Mouse (Mus musculus): ENCODE data around the gene Ddc.

- TF ChIP-seq POLR2A (IDR thresholded peaks at IDR 0.05; ENCODE audit: low read depth, low read length) (no peak), CTCF (IDR thresholded peaks at IDR 0.05; ENCODE audit: borderline replicate concordance, insufficient read depth, low read length) (no peak)
These were observed 75.5 kb downstream of the Ddc start for GRCm38 (mm10) chr11:11822181-11823095.

All from embryonic fibroblast, embryonic 13.5 days (primary cell).